Mouse (Mus musculus): ENCODE measurements around the gene Cyp2f2. TPM values are rescaled to one million over a fixed set of nuclear protein-coding genes. Genes with fewer than 3 reads are reported as not detected.

Gene Cyp2f2
- polyA plus RNA-seq, 1 experiment from 2014 or later: 0.13 TPM

Other genes starting within 250 kb of the Cyp2f2 start
- gene Cyp2a22, start 180.5 kb upstream of the Cyp2f2 start, polyA plus RNA-seq (2015; fragmentation: Nextera tagmentation; extraction: Ambion mirVana): not detected in 2 replicates
- not detected in 2 replicates for gene Cyp2a12, start 90.8 kb upstream of the Cyp2f2 start, polyA plus RNA-seq (2015; fragmentation: Nextera tagmentation; extraction: Ambion mirVana)
- gene Cyp2t4, start 33.8 kb downstream of the Cyp2f2 start, polyA plus RNA-seq (2015; fragmentation: Nextera tagmentation; extraction: Ambion mirVana): 0.09 and 0.16 TPM in 2 replicates
- gene Egln2, start 46.9 kb downstream of the Cyp2f2 start, polyA plus RNA-seq (2015; fragmentation: Nextera tagmentation; extraction: Ambion mirVana): 68.1 and 73.0 TPM in 2 replicates
- 65.4 and 66.3 TPM in 2 replicates for gene Rab4b, start 59.0 kb downstream of the Cyp2f2 start, polyA plus RNA-seq (2015; fragmentation: Nextera tagmentation; extraction: Ambion mirVana)
- not detected in 2 replicates for gene Gm21983, start 61.2 kb downstream of the Cyp2f2 start, polyA plus RNA-seq (2015; fragmentation: Nextera tagmentation; extraction: Ambion mirVana)
- gene Mia, start 61.2 kb downstream of the Cyp2f2 start, polyA plus RNA-seq (2015; fragmentation: Nextera tagmentation; extraction: Ambion mirVana): 6.4 and 9.4 TPM in 2 replicates
- gene BC024978, start 75.9 kb downstream of the Cyp2f2 start, polyA plus RNA-seq (2015; fragmentation: Nextera tagmentation; extraction: Ambion mirVana): 3.0 and 3.2 TPM in 2 replicates
- 223 and 249 TPM in 2 replicates for gene Snrpa, start 76.4 kb downstream of the Cyp2f2 start, polyA plus RNA-seq (2015; fragmentation: Nextera tagmentation; extraction: Ambion mirVana)
- 8.8 and 9.4 TPM in 2 replicates for gene Itpkc, start 108.8 kb downstream of the Cyp2f2 start, polyA plus RNA-seq (2015; fragmentation: Nextera tagmentation; extraction: Ambion mirVana)
- 21.3 and 21.4 TPM in 2 replicates for gene Coq8b, start 113.1 kb downstream of the Cyp2f2 start, polyA plus RNA-seq (2015; fragmentation: Nextera tagmentation; extraction: Ambion mirVana)
- 16.2 and 16.5 TPM in 2 replicates for gene Numbl, start 138.5 kb downstream of the Cyp2f2 start, polyA plus RNA-seq (2015; fragmentation: Nextera tagmentation; extraction: Ambion mirVana)
- gene Ltbp4, start 217.8 kb downstream of the Cyp2f2 start, polyA plus RNA-seq (2015; fragmentation: Nextera tagmentation; extraction: Ambion mirVana): 75.9 and 92.8 TPM in 2 replicates
- 35.0 and 35.5 TPM in 2 replicates for gene Shkbp1, start 236.1 kb downstream of the Cyp2f2 start, polyA plus RNA-seq (2015; fragmentation: Nextera tagmentation; extraction: Ambion mirVana)
- gene Gm20479, start 237.5 kb downstream of the Cyp2f2 start, polyA plus RNA-seq (2015; fragmentation: Nextera tagmentation; extraction: Ambion mirVana): 1.8 TPM in 1 of 2 replicates, not detected in the other

All from intestine, embryonic 15.5 days (tissue).